Comparison of ENCODE assay signal across 29 mouse cellular contexts in genomic region chr2:29784290-29784689, GRCm38 (mm10). TPM values are rescaled to one million over a fixed set of nuclear protein-coding genes. Genes with fewer than 3 reads are reported as not detected.
DNase-seq lines count a peak whose midpoint lies in the region; ATAC-seq and TF ChIP-seq lines count a peak whose summit lies in the region.
"Had no signal": no experiment of that assay in that cellular context is flagged by ENCODE, and none has a peak within 500 bp of the region (broad histone marks: within the 10 kb centered on the region; RNA-seq: fewer than 3 reads in every experiment).

No protein-coding gene starts in this region.

- peaks cover 61% of the 10 kb centered on the region for H3K36me3 ChIP-seq in lung, embryonic 15.5 days
- peaks cover 24% of the 10 kb centered on the region for H3K36me3 ChIP-seq in lung, postnatal 0 days (ENCODE audit: insufficient read depth, low read length)
- peaks cover 34% of the 10 kb centered on the region for H3K36me3 ChIP-seq in stomach, postnatal 0 days (ENCODE audit: control insufficient read depth, insufficient read depth, low read length)

- no peaks in the 10 kb centered on the region for H3K9me3 ChIP-seq in lung, embryonic 15.5 days
- H3K9me3 ChIP-seq in lung, postnatal 0 days (ENCODE audit: low read length), result no peaks in the 10 kb centered on the region
- no peaks in the 10 kb centered on the region for H3K9me3 ChIP-seq in stomach, postnatal 0 days (ENCODE audit: control insufficient read depth, low read length)
- H3K9me3 ChIP-seq: forebrain, embryonic 13.5 days; hindbrain, embryonic 12.5 days; hindbrain, embryonic 15.5 days had no signal

- peak; percentile 7 for DNase-seq in embryo, embryonic 10 days (ENCODE audit: low spot score)
- no peak for DNase-seq in embryo, embryonic 11 days
- no peak for DNase-seq in lung, postnatal 14 days
- peak; percentile 16 for DNase-seq in lung, postnatal 0 days (ENCODE audit: low spot score)
- peak; percentile 23 to 51 for DNase-seq in lung, postnatal 4 days
- no peak for DNase-seq in cerebellum, postnatal 14 days
- no peak for DNase-seq in stomach, postnatal 0 days (ENCODE audit: low spot score)
- DNase-seq: adrenal gland, adult 8-10 months; adrenal gland, postnatal 25 days; cerebellum, adult 11 months; cerebellum, adult 2 months; cerebellum, adult 9-11 months; cerebellum, postnatal 36 days; gastrocnemius, adult 2 months; gastrocnemius, postnatal 14 days; heart, adult 11 months had no signal

- TF ChIP-seq CTCF in lung, postnatal 0 days (IDR thresholded peaks at IDR 0.05), result no peak
- TF ChIP-seq CTCF in stomach, postnatal 0 days (IDR thresholded peaks at IDR 0.05; ENCODE audit: low read depth), result no peak

- H3K4me2 ChIP-seq in lung, embryonic 15.5 days, result no peak overlapping the region
- H3K4me2 ChIP-seq in lung, postnatal 0 days (replicated peaks; ENCODE audit: low read depth, low read length), result no peak overlapping the region
- no peak overlapping the region for H3K4me2 ChIP-seq in stomach, postnatal 0 days (replicated peaks; ENCODE audit: low read depth)
- H3K4me2 ChIP-seq: forebrain, embryonic 13.5 days; heart, embryonic 11.5 days; hindbrain, embryonic 12.5 days; hindbrain, embryonic 15.5 days had no signal

- no peak overlapping the region for H3K9ac ChIP-seq in lung, embryonic 15.5 days
- H3K9ac ChIP-seq in lung, postnatal 0 days (replicated peaks; ENCODE audit: low read depth), result no peak overlapping the region
- no peak overlapping the region for H3K9ac ChIP-seq in stomach, postnatal 0 days (ENCODE audit: low read length)
- H3K9ac ChIP-seq: forebrain, embryonic 13.5 days; hindbrain, embryonic 12.5 days; hindbrain, embryonic 15.5 days had no signal

- H3K27me3 ChIP-seq in lung, embryonic 15.5 days, result no peaks in the 10 kb centered on the region
- H3K27me3 ChIP-seq in lung, postnatal 0 days (replicated peaks; ENCODE audit: insufficient read depth, low read length), result no peaks in the 10 kb centered on the region
- no peaks in the 10 kb centered on the region for H3K27me3 ChIP-seq in stomach, postnatal 0 days (ENCODE audit: control insufficient read depth, insufficient read depth, low read length)
- H3K27me3 ChIP-seq: forebrain, embryonic 13.5 days; hindbrain, embryonic 12.5 days; hindbrain, embryonic 15.5 days had no signal

- 0 out of 2 replicates have a peak overlapping the region, but pooled peaks have one; percentile 41 for H3K27ac ChIP-seq in lung, embryonic 15.5 days
- H3K27ac ChIP-seq in lung, postnatal 0 days (ENCODE audit: low read length), result no peak overlapping the region
- H3K27ac ChIP-seq in stomach, postnatal 0 days (replicated peaks), result no peak overlapping the region
- H3K27ac ChIP-seq: forebrain, embryonic 10.5 days; forebrain, embryonic 13.5 days; gastrocnemius, adult 2 months; hindbrain, embryonic 12.5 days; hindbrain, embryonic 15.5 days had no signal

- no peak overlapping the region for H3K4me3 ChIP-seq in lung, embryonic 15.5 days
- no peak overlapping the region for H3K4me3 ChIP-seq in lung, postnatal 0 days (ENCODE audit: low read depth, low read length)
- no peak overlapping the region for H3K4me3 ChIP-seq in stomach, postnatal 0 days (ENCODE audit: low read depth, low read length)
- H3K4me3 ChIP-seq: forebrain, embryonic 10.5 days; forebrain, embryonic 13.5 days; gastrocnemius, adult 2 months; hindbrain, embryonic 12.5 days; hindbrain, embryonic 15.5 days had no signal

- TF ChIP-seq EP300 in lung, postnatal 0 days (IDR thresholded peaks at IDR 0.05), result peak; percentile 41; the same call in 1 of the 2 replicates
- no peak for TF ChIP-seq EP300 in stomach, postnatal 0 days (optimal IDR thresholded peaks at IDR 0.05)

- H3K4me1 ChIP-seq in lung, embryonic 15.5 days, result peaks cover 19% of the 10 kb centered on the region
- peaks cover 6% of the 10 kb centered on the region; the same call in 1 of the 2 replicates for H3K4me1 ChIP-seq in lung, postnatal 0 days (ENCODE audit: insufficient read depth, low read depth, low read length)
- H3K4me1 ChIP-seq in stomach, postnatal 0 days (replicated peaks; ENCODE audit: control insufficient read depth, insufficient read depth), result no peaks in the 10 kb centered on the region

- 0 out of 2 replicates have a peak, but pooled peaks have one; percentile 15 for ATAC-seq in lung, embryonic 15.5 days (ENCODE audit: borderline replicate concordance, extremely low read depth, low FRiP score, low TSS enrichment)
- ATAC-seq in lung, postnatal 0 days, result peak; percentile 46
- no peak for ATAC-seq in stomach, postnatal 0 days (ENCODE audit: low FRiP score, low TSS enrichment)
- ATAC-seq: activated CD4-positive, CD25-positive, alpha-beta regulatory T cell, adult 4 months; forebrain, embryonic 13.5 days; forebrain, embryonic 16.5 days had no signal

- 70% methylated on average over 4 of the region's 4 CpGs for WGBS in lung, embryonic 15.5 days
- WGBS in lung, postnatal 0 days, result 73% methylated on average over 4 of the region's 4 CpGs
- WGBS in stomach, postnatal 0 days, result 68% methylated on average over 4 of the region's 4 CpGs

RNA-seq across cellular contexts. Expression of gene Coq4, which starts 3.0 kb away (rescaled TPM):
- polyA plus RNA-seq in lung, embryonic 15.5 days (2015; fragmentation: Nextera tagmentation; extraction: Ambion mirVana), result 28.3 and 30.3 TPM in 2 replicates
- 11.7 and 13.1 TPM in 2 replicates for polyA plus RNA-seq in lung, postnatal 0 days (2015; fragmentation: Nextera tagmentation; extraction: Ambion mirVana)
- 18.7 and 20.4 TPM in 2 replicates for polyA plus RNA-seq in stomach, postnatal 0 days (2015; fragmentation: Nextera tagmentation; extraction: Ambion mirVana)

RNA-seq across cellular contexts. Expression of gene Trub2, which starts 4.0 kb away (rescaled TPM):
- polyA plus RNA-seq in lung, embryonic 15.5 days (2015; fragmentation: Nextera tagmentation; extraction: Ambion mirVana), result 38.0 and 38.4 TPM in 2 replicates
- polyA plus RNA-seq in lung, postnatal 0 days (2015; fragmentation: Nextera tagmentation; extraction: Ambion mirVana), result 16.2 and 18.5 TPM in 2 replicates
- 14.7 TPM in 2 replicates for polyA plus RNA-seq in stomach, postnatal 0 days (2015; fragmentation: Nextera tagmentation; extraction: Ambion mirVana)

RNA-seq across cellular contexts. Expression of gene Slc27a4, which starts 18.1 kb away (rescaled TPM):
- polyA plus RNA-seq in lung, embryonic 15.5 days (2015; fragmentation: Nextera tagmentation; extraction: Ambion mirVana), result 14.9 and 15.4 TPM in 2 replicates
- 11.8 and 12.1 TPM in 2 replicates for polyA plus RNA-seq in lung, postnatal 0 days (2015; fragmentation: Nextera tagmentation; extraction: Ambion mirVana)
- polyA plus RNA-seq in stomach, postnatal 0 days (2015; fragmentation: Nextera tagmentation; extraction: Ambion mirVana), result 34.0 and 36.4 TPM in 2 replicates

RNA-seq across cellular contexts. Expression of gene Gm13547, which starts 25.2 kb away (rescaled TPM):
- 0.28 TPM in 1 of 2 replicates, not detected in the other for polyA plus RNA-seq in lung, embryonic 15.5 days (2015; fragmentation: Nextera tagmentation; extraction: Ambion mirVana)
- not detected in 2 replicates for polyA plus RNA-seq in lung, postnatal 0 days (2015; fragmentation: Nextera tagmentation; extraction: Ambion mirVana)
- polyA plus RNA-seq in stomach, postnatal 0 days (2015; fragmentation: Nextera tagmentation; extraction: Ambion mirVana), result 0.28 TPM in 1 of 2 replicates, not detected in the other
- polyA plus RNA-seq: activated CD4-positive, CD25-positive, alpha-beta regulatory T cell, adult 4 months; cerebellum, adult 2 months; cortical plate, adult 2 months; embryonic facial prominence, embryonic 11.5 days; embryonic facial prominence, embryonic 14.5 days; forebrain, embryonic 10.5 days; heart, embryonic 14.5 days; heart, postnatal 0 days; hindbrain, embryonic 12.5 days had no signal

RNA-seq across cellular contexts. Expression of gene Gm13420, which starts 32.8 kb away (rescaled TPM):
- 1.7 TPM in 2 replicates for polyA plus RNA-seq in lung, embryonic 15.5 days (2015; fragmentation: Nextera tagmentation; extraction: Ambion mirVana)
- polyA plus RNA-seq in lung, postnatal 0 days (2015; fragmentation: Nextera tagmentation; extraction: Ambion mirVana), result 0.21 and 0.37 TPM in 2 replicates
- polyA plus RNA-seq in stomach, postnatal 0 days (2015; fragmentation: Nextera tagmentation; extraction: Ambion mirVana), result 5.8 and 6.1 TPM in 2 replicates
- polyA plus RNA-seq: embryonic facial prominence, embryonic 14.5 days; forebrain, embryonic 10.5 days; forebrain, embryonic 13.5 days; forebrain, embryonic 16.5 days; heart, embryonic 11.5 days; heart, embryonic 14.5 days; heart, postnatal 0 days; hindbrain, embryonic 12.5 days had no signal

Comparison
In these comparisons a context has a peak if more than half of its experiments do, and no peak if none do; other contexts are left out.
1. DNase-seq: peak in embryo, embryonic 10 days (single experiment), lung, postnatal 0 days (single experiment) and lung, postnatal 4 days (2 of 2); none in embryo, embryonic 11 days (single experiment), lung, postnatal 14 days (single experiment), cerebellum, postnatal 14 days (0 of 2) and stomach, postnatal 0 days (single experiment).